Mouse (Mus musculus): ENCODE measurements around the gene Meiob.

DNA sequence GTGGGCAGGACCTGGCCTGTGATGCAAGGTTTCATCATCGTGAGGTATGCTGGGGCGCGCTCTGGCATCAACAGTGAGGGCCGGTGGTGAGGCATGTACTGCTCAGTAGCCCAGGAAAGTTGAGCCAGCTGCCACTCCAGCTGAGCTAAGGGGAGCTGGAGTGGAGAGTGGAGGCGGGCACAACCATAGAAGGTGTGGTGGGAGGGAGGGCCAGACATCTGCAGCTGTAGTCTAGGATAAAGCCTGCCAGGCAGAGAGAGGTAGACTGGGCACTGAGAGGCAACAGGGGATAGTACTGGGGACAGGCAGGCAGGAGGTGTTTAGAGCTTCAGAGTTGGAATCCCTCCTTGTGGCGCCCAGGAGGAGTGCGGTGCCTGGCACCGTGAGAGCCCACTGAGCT lies 56.0 kb downstream of the Meiob start:
- TF ChIP-seq EP300 (IDR thresholded peaks at IDR 0.05; ENCODE audit: insufficient read depth, low read depth, low read length) (no peak), POLR2A (IDR thresholded peaks at IDR 0.05; ENCODE audit: insufficient read depth, low read length) (no peak)

Measured in ES-Bruce4 (cell line).